9 mouse cellular contexts compared by ENCODE assay signal in the genomic region with DNA sequence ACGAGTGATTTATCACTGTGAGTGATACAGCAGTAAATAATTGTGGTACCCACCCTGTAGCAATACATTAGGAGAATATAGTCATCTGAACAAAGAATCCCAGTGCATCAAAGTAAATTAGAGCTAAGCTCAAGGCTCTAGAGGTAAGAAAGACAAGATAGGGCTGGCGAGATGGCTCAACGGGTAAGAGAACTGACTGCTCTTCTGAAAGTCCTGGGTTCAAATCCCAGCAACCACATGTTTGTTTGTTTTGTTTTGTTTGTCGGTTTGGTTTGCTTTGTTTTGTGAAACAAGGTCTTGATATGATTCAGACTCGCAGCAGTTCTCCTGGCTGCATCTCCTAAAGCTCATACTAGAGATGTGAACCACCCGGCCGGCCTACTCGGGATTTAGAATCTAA. TPM values are rescaled to one million over a fixed set of nuclear protein-coding genes. Genes with fewer than 3 reads are reported as not detected.
A peak's percentile ranks its signal among the peaks of the same experiment; 100 is the strongest.
DNase-seq lines count a peak whose midpoint lies in the region; ATAC-seq and TF ChIP-seq lines count a peak whose summit lies in the region.
"Had no signal": no experiment of that assay in that cellular context is flagged by ENCODE, and none has a peak within 500 bp of the region (broad histone marks: within the 10 kb centered on the region; RNA-seq: fewer than 3 reads in every experiment).

No protein-coding gene starts in this region.

- no peak for TF ChIP-seq EP300 in liver, postnatal 0 days (IDR thresholded peaks at IDR 0.05; ENCODE audit: low read depth)

- no peaks in the 10 kb centered on the region for H3K27me3 ChIP-seq in liver, postnatal 0 days (ENCODE audit: insufficient read depth, low read length)

- ATAC-seq in liver, postnatal 0 days, result no peak
- no peak for ATAC-seq in megakaryocyte-erythroid progenitor cell, adult 5-6 weeks (replicated peaks; ENCODE audit: low FRiP score, low TSS enrichment, poor library complexity, severe bottlenecking)

- peak; percentile 9 to 23 for DNase-seq in heart, postnatal 10 days
- no peak for DNase-seq in heart, postnatal 4 days
- peak; percentile 24 for DNase-seq in retina, embryonic 14.5 days (ENCODE audit: low spot score)
- no peak for DNase-seq in retina, postnatal 1 day
- no peak for DNase-seq in liver, postnatal 0 days
- no peak for DNase-seq in left cerebral cortex, adult 11 months (ENCODE audit: low spot score)
- DNase-seq: adrenal gland, postnatal 14 days had no signal

- TF ChIP-seq CTCF in bone marrow macrophage, adult 2 months (IDR thresholded peaks at IDR 0.05; ENCODE audit: low read depth, low read length), result no peak
- no peak for TF ChIP-seq CTCF in liver, postnatal 0 days (IDR thresholded peaks at IDR 0.05; ENCODE audit: low read depth)

- H3K36me3 ChIP-seq in liver, postnatal 0 days (replicated peaks; ENCODE audit: insufficient read depth, low read length), result no peaks in the 10 kb centered on the region

- H3K9me3 ChIP-seq in liver, postnatal 0 days (ENCODE audit: low read length), result no peaks in the 10 kb centered on the region

- no peak for TF ChIP-seq POLR2A in bone marrow macrophage, adult 2 months (IDR thresholded peaks at IDR 0.05; ENCODE audit: borderline replicate concordance, low read depth, low read length)

- H3K4me3 ChIP-seq in bone marrow macrophage, adult 2 months (ENCODE audit: insufficient read depth, low read length), result peak overlapping the region; percentile 37; the same call in 1 of the 2 replicates
- H3K4me3 ChIP-seq in liver, postnatal 0 days (ENCODE audit: low read depth, low read length), result peak overlapping the region; percentile 68

- WGBS in liver, postnatal 0 days (ENCODE audit: insufficient replicate concordance), result 75% methylated on average over 8 of the region's 8 CpGs

- peak overlapping the region; percentile 51 for H3K4me2 ChIP-seq in liver, postnatal 0 days (ENCODE audit: low read depth, low read length)

- intact Hi-C loops in heart, postnatal 10 days (cut with DNase I), result loop anchor here (5.0 kb wide), 2 partner anchors 45 to 175 kb away; no protein-coding TSS in a partner anchor

- H3K27ac ChIP-seq in bone marrow macrophage, adult 2 months (ENCODE audit: insufficient read depth, low read depth, low read length), result no peak overlapping the region
- H3K27ac ChIP-seq in liver, postnatal 0 days (ENCODE audit: low read depth), result peak overlapping the region; percentile 57

- peaks cover 10% of the 10 kb centered on the region for H3K4me1 ChIP-seq in bone marrow macrophage, adult 2 months (ENCODE audit: control insufficient read depth, insufficient read depth, low read length)
- H3K4me1 ChIP-seq in liver, postnatal 0 days (ENCODE audit: insufficient read depth), result no peaks in the 10 kb centered on the region

- no peak overlapping the region for H3K9ac ChIP-seq in liver, postnatal 0 days (replicated peaks)

RNA-seq across cellular contexts. Expression of a gene that starts 21.2 kb away (rescaled TPM):
- total RNA-seq in heart, postnatal 10 days (2021), result 10 to 100 TPM; 12.1 to 24.1 TPM
- total RNA-seq in heart, postnatal 4 days (2021), result 10 to 100 TPM in 1 of 2 experiments, 1 to 10 TPM in 1; 10.0 to 10.8 TPM
- not detected in 2 replicates for polyA plus RNA-seq in bone marrow macrophage, adult 2 months (2012; ENCODE audit: insufficient read depth, insufficient read length, missing spikeins)
- 0.34 and 0.43 TPM in 2 replicates for polyA plus RNA-seq in liver, postnatal 0 days (2015; fragmentation: Nextera tagmentation; extraction: Ambion mirVana)
- 1.4 TPM in 1 of 2 replicates, not detected in the other for total RNA-seq in megakaryocyte-erythroid progenitor cell, adult 5-6 weeks (2014; fragmentation: Nextera tagmentation)
- 1.2 TPM in 1 of 2 replicates, not detected in the other for total RNA-seq in megakaryocyte-erythroid progenitor cell, adult 5-6 weeks (2017)

RNA-seq across cellular contexts. Expression of a gene that starts 27.3 kb away (rescaled TPM):
- 100 to 1,000 TPM; 189 to 194 TPM for total RNA-seq in heart, postnatal 10 days (2021)
- 100 to 1,000 TPM; 119 to 132 TPM for total RNA-seq in heart, postnatal 4 days (2021)
- polyA plus RNA-seq in bone marrow macrophage, adult 2 months (2012; ENCODE audit: insufficient read depth, insufficient read length, missing spikeins), result 179 and 181 TPM in 2 replicates
- 1,479 and 1,508 TPM in 2 replicates for polyA plus RNA-seq in liver, postnatal 0 days (2015; fragmentation: Nextera tagmentation; extraction: Ambion mirVana)
- 111 and 129 TPM in 2 replicates for total RNA-seq in megakaryocyte-erythroid progenitor cell, adult 5-6 weeks (2014; fragmentation: Nextera tagmentation)
- total RNA-seq in megakaryocyte-erythroid progenitor cell, adult 5-6 weeks (2017), result 197 and 203 TPM in 2 replicates

RNA-seq across cellular contexts. Expression of a gene that starts 47.7 kb away (rescaled TPM):
- total RNA-seq in heart, postnatal 10 days (2021), result 10 to 100 TPM; 32.5 to 34.2 TPM
- total RNA-seq in heart, postnatal 4 days (2021), result 10 to 100 TPM; 22.1 to 27.9 TPM
- not detected in 2 replicates for polyA plus RNA-seq in bone marrow macrophage, adult 2 months (2012; ENCODE audit: insufficient read depth, insufficient read length, missing spikeins)
- 94.6 and 99.9 TPM in 2 replicates for polyA plus RNA-seq in liver, postnatal 0 days (2015; fragmentation: Nextera tagmentation; extraction: Ambion mirVana)
- total RNA-seq in megakaryocyte-erythroid progenitor cell, adult 5-6 weeks (2014; fragmentation: Nextera tagmentation), result 0.39 TPM in 1 of 2 replicates, not detected in the other
- total RNA-seq in megakaryocyte-erythroid progenitor cell, adult 5-6 weeks (2017), result not detected in 2 replicates

Comparison
In these comparisons a context has a peak if more than half of its experiments do, and no peak if none do; other contexts are left out.
1. DNase-seq: peak in heart, postnatal 10 days (2 of 2) and retina, embryonic 14.5 days (single experiment); none in heart, postnatal 4 days (single experiment), retina, postnatal 1 day (single experiment), liver, postnatal 0 days (single experiment) and left cerebral cortex, adult 11 months (single experiment).
2. RNA of a gene that starts 21.2 kb away (total RNA-seq): 12.1 to 24.1 TPM in heart, postnatal 10 days and 10.0 to 10.8 TPM in heart, postnatal 4 days; 1.2 to 1.4 TPM in megakaryocyte-erythroid progenitor cell, adult 5-6 weeks; every median in the first group is over 4 times any median in the second.
3. RNA of a gene that starts 47.7 kb away (total RNA-seq): 32.5 to 34.2 TPM in heart, postnatal 10 days and 22.1 to 27.9 TPM in heart, postnatal 4 days; 0.39 TPM in megakaryocyte-erythroid progenitor cell, adult 5-6 weeks; every median in the first group is over 10 times any median in the second.